Mouse (Mus musculus) liver, embryonic 16.5 days (tissue): ENCODE measurements around the gene Rpap1. TPM values are rescaled to one million over a fixed set of nuclear protein-coding genes. Genes with fewer than 3 reads are reported as not detected.

ENCODE experiments used
- ATAC-seq: fragments of 200-750 bp; cut with Nextera tagmentation; 2 replicates; pipeline ENCODE4 v1.8.0; 2017; ENCODE audit warnings: low read depth, mild to moderate bottlenecking, moderate number of reproducible peaks, moderate library complexity
- H3K27ac ChIP-seq: fragments of 300-500 bp; sonication (generic); 2 replicates; pipeline ENCODE4 v1.5.1; 2014; ENCODE audit warnings: mild to moderate bottlenecking, low read length
- H3K27me3 ChIP-seq: fragments of 300-500 bp; sonication (generic); 2 replicates; pipeline ENCODE4 v1.6.1; 2014; ENCODE audit warnings: low read depth, low read length, mixed read lengths; ENCODE audit not compliant: control insufficient read depth, insufficient read depth
- H3K36me3 ChIP-seq: fragments of 300-500 bp; sonication (generic); 2 replicates; pipeline ENCODE4 v1.6.1; 2014; ENCODE audit warnings: mild to moderate bottlenecking; ENCODE audit not compliant: control insufficient read depth, insufficient read depth
- H3K4me1 ChIP-seq: fragments of 300-500 bp; sonication (generic); 2 replicates; pipeline ENCODE4 v1.6.1; 2014; ENCODE audit warnings: low read depth, low read length, mixed read lengths; ENCODE audit not compliant: control insufficient read depth
- H3K4me2 ChIP-seq: fragments of 300-500 bp; sonication (generic); 2 replicates; pipeline ENCODE4 v1.6.1; 2014; ENCODE audit warnings: low read depth, low read length, mixed read lengths
- H3K4me3 ChIP-seq: fragments of 300-500 bp; sonication (generic); 2 replicates; pipeline ENCODE4 v1.5.1; 2014; ENCODE audit warnings: low read depth, mild to moderate bottlenecking, low read length
- H3K9ac ChIP-seq: fragments of 300-500 bp; sonication (generic); 2 replicates; pipeline ENCODE4 v1.6.1; 2014; ENCODE audit warnings: low read depth, low read length
- H3K9me3 ChIP-seq: fragments of 300-500 bp; sonication (generic); replicated peaks from 2 replicates; pipeline ENCODE4 v1.6.1; 2016; ENCODE audit warnings: low read length; ENCODE audit not compliant: control insufficient read depth
- WGBS: fragments of 180-500 bp; shearing (Covaris S2); extraction: QIAGEN DNeasy Blood & Tissue Kit; methylation state at CpG from one replicate; pipeline ENCODE4 v1.1.7; 2014; ENCODE audit not compliant: insufficient replicate concordance; 5-methylcytosine and 5-hydroxymethylcytosine counted together
- polyA plus RNA-seq: library from polyadenylated mRNA; unstranded; fragments of >200 nt; fragmentation: Nextera tagmentation; extraction: Ambion mirVana; gene quantifications from 2 replicates; pipeline ENCODE4 v1.2.1, GENCODE M21; 2015

Gene Rpap1
- polyA plus RNA-seq, 1 experiment from 2014 or later: 9.1 TPM

DNA sequence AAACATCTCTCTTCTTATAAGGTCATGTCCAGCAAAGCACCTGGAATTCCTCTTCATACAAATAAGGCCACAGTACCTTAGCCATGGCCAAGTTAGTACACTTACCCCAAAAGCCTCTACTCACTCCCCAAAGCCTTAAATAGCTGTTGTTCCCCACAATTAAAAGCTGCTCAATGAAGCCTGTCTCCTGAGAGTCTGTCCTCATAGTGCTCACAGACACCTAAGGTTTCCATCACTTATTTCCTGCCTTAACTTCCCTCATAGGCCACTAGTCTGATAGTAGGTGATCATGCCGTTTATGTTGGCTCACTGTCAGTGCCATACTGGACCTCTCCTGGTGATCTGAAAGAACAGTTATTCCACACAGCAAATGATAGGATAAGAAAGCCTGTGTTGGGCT, 25.1 kb downstream of the Rpap1 start:
- Histone ChIP-seq H3K4me2 (no peak overlapping the region), H3K4me1 (peaks cover 8% of the 10 kb centered on the region; the same call in 1 of the 2 replicates), H3K27ac (no peak overlapping the region), H3K27me3 (peaks cover 43% of the 10 kb centered on the region), H3K9ac (no peak overlapping the region), H3K9me3 (no peaks in the 10 kb centered on the region), H3K4me3 (no peak overlapping the region), H3K36me3 (0 out of 2 replicates have a peak, but pooled peaks cover 3% of the 10 kb centered on the region)
- no peak for ATAC-seq
- WGBS: 50% methylated on average over 1 of the region's 1 CpGs

- peaks cover 55% of the 10 kb centered on the region for H3K27me3 ChIP-seq
- WGBS: 14% methylated on average over 9 of the region's 9 CpGs
- no peak within 1 kb of the TSS for H3K4me3 ChIP-seq
- no peaks in the 10 kb centered on the region for H3K36me3 ChIP-seq
- no peak within 1 kb of the TSS for H3K9ac ChIP-seq
- H3K4me1 ChIP-seq: peaks cover 8% of the 10 kb centered on the region; the same call in 1 of the 2 replicates
- no peaks in the 10 kb centered on the region for H3K9me3 ChIP-seq
- H3K27ac ChIP-seq: no peak within 1 kb of the TSS
- ATAC-seq: no peak
- H3K4me2 ChIP-seq: no peak within 1 kb of the TSS
Observed at GRCm38 (mm10) chr2:119760251-119760650, 27.1 kb downstream of the Rpap1 start, which contains the start of gene Ltk. Ltk (minus strand) TSS chr2:119760431.

- Histone ChIP-seq H3K9ac (no peak overlapping the region), H3K4me1 (peaks cover 8% of the 10 kb centered on the region; the same call in 1 of the 2 replicates), H3K27ac (no peak overlapping the region), H3K36me3 (no peaks in the 10 kb centered on the region), H3K4me3 (peak overlapping the region; percentile 61), H3K4me2 (peak overlapping the region; percentile 77), H3K27me3 (peaks cover 64% of the 10 kb centered on the region), H3K9me3 (no peaks in the 10 kb centered on the region)
- no peak for ATAC-seq
- WGBS: 4% methylated on average over 44 of the region's 44 CpGs
Observed at GRCm38 (mm10) chr2:119758844-119759835, 28.2 kb downstream of the Rpap1 start.

DNA sequence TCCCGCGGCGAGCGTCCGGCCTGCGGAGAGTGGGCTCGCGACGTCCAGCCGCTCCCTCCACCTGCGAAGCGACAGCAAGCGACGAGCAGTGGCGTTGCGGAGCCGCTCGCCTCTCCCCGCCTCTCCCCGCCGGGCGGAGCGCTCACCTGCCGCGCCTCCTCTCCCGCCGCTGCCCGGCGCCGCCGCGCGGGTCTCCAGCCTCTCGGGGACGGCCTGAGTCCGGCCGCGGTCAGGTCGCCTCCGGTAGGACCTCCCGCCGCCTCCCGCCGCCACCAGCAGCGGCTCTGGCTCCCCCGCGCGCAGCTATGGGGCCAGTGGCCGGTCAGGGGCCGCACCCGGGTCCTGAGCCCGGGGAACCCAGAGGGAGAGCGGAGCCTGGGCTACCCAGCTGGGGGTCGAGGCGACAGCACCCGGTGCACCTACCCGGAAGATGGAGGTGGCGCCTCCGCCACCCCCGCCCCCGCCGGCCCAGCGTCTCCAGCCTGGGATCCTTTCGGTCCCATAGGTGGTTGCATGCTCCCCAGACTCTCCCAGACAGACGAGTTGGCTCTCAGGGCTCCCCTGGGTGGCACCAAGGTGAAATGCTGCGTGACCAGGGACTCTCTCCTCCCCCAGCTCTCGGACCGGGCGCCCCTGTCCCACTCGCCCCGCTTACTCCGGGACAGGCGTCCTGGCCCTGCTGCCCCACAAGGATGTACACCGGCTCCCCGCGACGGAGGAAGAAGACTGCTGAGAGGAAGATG, 29.1 kb downstream of the Rpap1 start:
- 1% methylated on average over 50 of the region's 77 CpGs for WGBS
- no peak overlapping the region for H3K27ac ChIP-seq
- ATAC-seq: peak; percentile 16; the same call in 1 of the 2 replicates
- H3K4me3 ChIP-seq: peak overlapping the region; percentile 61
- peak overlapping the region; percentile 77 for H3K4me2 ChIP-seq
- peak overlapping the region; percentile 3; the same call in 1 of the 2 replicates for H3K9ac ChIP-seq
- no peaks in the 10 kb centered on the region for H3K36me3 ChIP-seq
- H3K9me3 ChIP-seq: no peaks in the 10 kb centered on the region
- peaks cover 70% of the 10 kb centered on the region for H3K27me3 ChIP-seq
- H3K4me1 ChIP-seq: peaks cover 8% of the 10 kb centered on the region; the same call in 1 of the 2 replicates

- no peaks in the 10 kb centered on the region for H3K9me3 ChIP-seq
- no peak overlapping the region for H3K27ac ChIP-seq
- no peaks in the 10 kb centered on the region for H3K36me3 ChIP-seq
- no peak overlapping the region for H3K9ac ChIP-seq
- H3K27me3 ChIP-seq: peaks cover 70% of the 10 kb centered on the region
- ATAC-seq: 0 out of 2 replicates have a peak, but pooled peaks have one; percentile 27
- H3K4me2 ChIP-seq: peak overlapping the region; percentile 77
- peaks cover 8% of the 10 kb centered on the region; the same call in 1 of the 2 replicates for H3K4me1 ChIP-seq
- 5% methylated on average over 29 of the region's 31 CpGs for WGBS
- H3K4me3 ChIP-seq: peak overlapping the region; percentile 61
Observed at GRCm38 (mm10) chr2:119757601-119758100, 29.7 kb downstream of the Rpap1 start.

DNA sequence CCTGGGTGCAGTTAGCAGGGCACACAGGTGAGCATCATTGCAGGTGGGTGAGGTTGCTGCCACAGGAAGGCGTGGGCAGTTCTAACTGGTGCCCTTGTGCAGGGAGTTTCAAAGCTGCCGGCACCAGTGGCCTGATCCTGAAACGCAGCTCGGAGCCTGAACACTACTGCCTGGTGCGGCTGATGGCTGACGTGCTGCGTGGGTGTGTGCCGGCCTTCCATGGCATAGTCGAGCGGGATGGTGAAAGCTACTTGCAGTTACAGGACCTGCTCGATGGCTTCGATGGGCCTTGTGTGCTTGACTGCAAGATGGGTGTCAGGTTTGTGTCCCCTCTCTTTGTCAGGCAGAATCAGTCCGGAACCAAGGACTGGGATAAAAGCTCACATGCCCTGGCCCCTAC, 38.1 kb downstream of the Rpap1 start:
- Histone ChIP-seq H3K4me1 (peaks cover 10% of the 10 kb centered on the region), H3K27me3 (peaks cover 26% of the 10 kb centered on the region), H3K36me3 (no peaks in the 10 kb centered on the region), H3K4me3 (no peak overlapping the region), H3K27ac (no peak overlapping the region), H3K4me2 (no peak overlapping the region), H3K9me3 (no peaks in the 10 kb centered on the region), H3K9ac (no peak overlapping the region)
- 71% methylated on average over 13 of the region's 13 CpGs for WGBS
- no peak for ATAC-seq

DNA sequence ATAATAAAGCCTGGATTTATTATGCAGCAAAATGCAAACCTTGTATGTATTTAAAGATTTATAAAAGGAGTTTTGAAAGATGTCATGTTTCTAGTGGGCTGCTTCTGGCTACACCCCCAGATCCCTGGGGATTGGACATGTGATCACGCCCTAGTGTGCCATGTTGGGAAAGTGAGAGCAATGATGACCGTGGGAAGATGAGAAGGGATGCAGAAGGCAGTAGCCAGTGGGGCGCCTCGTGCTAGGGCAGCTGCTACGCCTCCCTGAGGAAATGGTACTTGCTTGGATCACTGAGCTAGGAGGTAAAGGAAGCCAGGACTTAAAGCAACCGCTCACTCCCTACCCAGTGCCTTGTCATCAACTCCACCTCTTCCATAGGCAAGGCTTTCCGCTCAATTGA, 39.8 kb downstream of the Rpap1 start:
- no peaks in the 10 kb centered on the region for H3K36me3 ChIP-seq
- H3K4me3 ChIP-seq: no peak overlapping the region
- ATAC-seq: no peak
- WGBS: 55% methylated on average over 7 of the region's 7 CpGs
- peaks cover 27% of the 10 kb centered on the region for H3K4me1 ChIP-seq
- no peaks in the 10 kb centered on the region for H3K9me3 ChIP-seq
- H3K27ac ChIP-seq: no peak overlapping the region
- no peak overlapping the region for H3K9ac ChIP-seq
- H3K27me3 ChIP-seq: peaks cover 36% of the 10 kb centered on the region
- H3K4me2 ChIP-seq: no peak overlapping the region

DNA sequence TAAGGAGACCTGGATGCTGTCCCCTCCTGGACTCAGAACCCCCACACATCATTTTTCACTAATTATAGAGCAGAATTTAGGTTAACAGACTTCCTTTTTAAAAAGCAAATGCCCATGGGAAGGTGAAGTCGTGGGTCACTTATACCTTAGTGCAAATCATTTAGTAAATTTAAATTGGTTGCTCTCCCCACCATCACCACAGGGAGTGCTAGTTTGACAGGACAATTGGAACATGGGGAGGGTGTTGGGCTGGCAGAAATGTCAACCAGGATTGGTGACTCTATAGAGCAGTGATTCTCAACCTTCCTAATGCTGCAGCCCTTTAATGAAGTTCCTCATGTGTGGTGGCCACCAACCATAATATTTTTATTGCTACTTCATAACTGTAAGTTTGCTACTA, 42.1 kb downstream of the Rpap1 start:
- Histone ChIP-seq H3K9me3 (no peaks in the 10 kb centered on the region), H3K27ac (no peak overlapping the region), H3K4me2 (no peak overlapping the region), H3K4me1 (peaks cover 43% of the 10 kb centered on the region), H3K9ac (no peak overlapping the region), H3K4me3 (no peak overlapping the region), H3K36me3 (no peaks in the 10 kb centered on the region), H3K27me3 (peaks cover 48% of the 10 kb centered on the region)
- ATAC-seq: no peak
- WGBS: 6% methylated on average over 1 of the region's 1 CpGs
